Mouse (Mus musculus): ENCODE measurements around the gene Osbpl10. TPM values are rescaled to one million over a fixed set of nuclear protein-coding genes. Genes with fewer than 3 reads are reported as not detected.

Gene Osbpl10
- polyA plus RNA-seq, 1 experiment from 2014 or later = 2.0 TPM

DNA sequence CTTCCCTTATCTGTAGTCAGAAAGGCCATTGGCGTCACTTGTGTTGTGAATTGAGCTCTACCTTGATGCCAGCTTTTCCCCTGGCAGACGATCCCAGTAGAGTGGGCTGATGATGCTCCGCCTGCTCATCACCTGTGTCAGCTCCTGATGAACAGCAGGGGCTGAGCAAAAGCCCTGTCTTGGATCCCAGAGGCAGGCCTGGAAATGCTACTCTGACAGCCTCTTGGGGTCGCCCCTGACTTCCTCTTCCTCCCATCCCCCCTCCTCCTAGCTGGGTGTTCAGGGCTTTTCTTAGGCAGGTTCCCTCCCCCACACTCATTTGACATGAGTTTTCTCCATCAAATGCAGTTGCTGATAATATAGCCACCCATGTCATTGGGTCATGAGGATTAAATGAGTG is 250.8 kb downstream of the Osbpl10 start:
- no peak for ATAC-seq (ENCODE audit: low FRiP score, low TSS enrichment)
- Histone ChIP-seq H3K9ac (replicated peaks; ENCODE audit: low read length) (no peak overlapping the region), H3K4me3 (replicated peaks; ENCODE audit: low read depth, low read length) (no peak overlapping the region), H3K9me3 (ENCODE audit: control insufficient read depth, low read length) (no peaks in the 10 kb centered on the region), H3K4me2 (ENCODE audit: low read length) (no peak overlapping the region), H3K27me3 (ENCODE audit: control insufficient read depth, insufficient read depth, low read length) (no peaks in the 10 kb centered on the region), H3K27ac (replicated peaks; ENCODE audit: low read depth, low read length) (no peak overlapping the region), H3K36me3 (ENCODE audit: control insufficient read depth, insufficient read depth, low read length) (no peaks in the 10 kb centered on the region), H3K4me1 (ENCODE audit: control insufficient read depth, insufficient read depth, low read length) (no peaks in the 10 kb centered on the region)
- WGBS = 71% methylated on average over 4 of the region's 4 CpGs
- DNase-seq = no peak

DNA sequence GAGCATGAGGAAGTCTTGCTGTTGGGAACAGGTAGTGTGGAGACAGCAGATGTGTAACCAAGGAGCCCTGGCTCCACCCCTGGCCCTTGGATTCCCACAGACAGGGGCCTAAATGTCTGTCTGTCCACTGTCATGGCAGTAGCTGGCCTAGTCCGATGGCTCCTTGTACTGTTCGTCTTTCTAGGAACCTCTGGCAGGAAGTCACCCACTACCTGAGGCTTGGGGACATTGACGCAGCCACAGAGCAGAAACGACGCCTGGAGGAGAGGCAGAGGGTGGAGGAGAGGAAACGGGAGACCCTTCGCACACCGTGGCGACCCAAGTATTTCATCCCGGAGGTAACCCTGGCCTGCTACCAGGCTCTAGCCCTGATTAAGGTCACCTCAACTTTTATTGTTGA is 251.3 kb downstream of the Osbpl10 start:
- no peaks in the 10 kb centered on the region for H3K36me3 ChIP-seq (ENCODE audit: control insufficient read depth, insufficient read depth, low read length)
- no peak overlapping the region for H3K27ac ChIP-seq (replicated peaks; ENCODE audit: low read depth, low read length)
- no peak for ATAC-seq (ENCODE audit: low FRiP score, low TSS enrichment)
- no peak overlapping the region for H3K4me2 ChIP-seq (ENCODE audit: low read length)
- H3K4me3 ChIP-seq (replicated peaks; ENCODE audit: low read depth, low read length) = no peak overlapping the region
- no peak for DNase-seq
- H3K27me3 ChIP-seq (ENCODE audit: control insufficient read depth, insufficient read depth, low read length) = no peaks in the 10 kb centered on the region
- no peak overlapping the region for H3K9ac ChIP-seq (replicated peaks; ENCODE audit: low read length)
- H3K9me3 ChIP-seq (ENCODE audit: control insufficient read depth, low read length) = no peaks in the 10 kb centered on the region
- H3K4me1 ChIP-seq (ENCODE audit: control insufficient read depth, insufficient read depth, low read length) = no peaks in the 10 kb centered on the region
- 74% methylated on average over 10 of the region's 10 CpGs for WGBS

DNA sequence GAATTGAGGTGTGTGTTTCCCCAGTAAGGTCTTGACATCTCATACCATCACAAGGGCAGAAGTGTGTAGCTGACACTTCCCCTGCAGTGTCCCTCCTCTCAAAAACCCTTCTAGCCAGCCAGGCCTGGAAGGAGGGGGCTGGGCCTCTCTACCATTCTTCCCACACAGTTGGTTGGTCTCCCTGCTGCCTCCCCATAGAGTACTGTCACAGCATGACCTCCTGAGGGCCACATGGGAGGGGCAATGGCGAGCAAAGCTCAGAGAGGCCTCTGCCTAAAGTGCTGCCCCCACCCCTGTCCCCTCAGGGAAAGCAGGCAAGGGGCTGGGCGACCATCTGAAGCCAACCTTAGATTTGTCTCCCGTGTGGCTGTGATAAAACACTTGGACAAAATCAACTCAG is 251.8 kb downstream of the Osbpl10 start:
- WGBS = 21% methylated on average over 3 of the region's 3 CpGs
- ATAC-seq (ENCODE audit: low FRiP score, low TSS enrichment) (no peak), DNase-seq (no peak)
- H3K27ac ChIP-seq (replicated peaks; ENCODE audit: low read depth, low read length) = no peak overlapping the region
- no peaks in the 10 kb centered on the region for H3K9me3 ChIP-seq (ENCODE audit: control insufficient read depth, low read length)
- H3K4me1 ChIP-seq (ENCODE audit: control insufficient read depth, insufficient read depth, low read length) = no peaks in the 10 kb centered on the region
- H3K27me3 ChIP-seq (ENCODE audit: control insufficient read depth, insufficient read depth, low read length) = no peaks in the 10 kb centered on the region
- no peaks in the 10 kb centered on the region for H3K36me3 ChIP-seq (ENCODE audit: control insufficient read depth, insufficient read depth, low read length)
- H3K4me2 ChIP-seq (ENCODE audit: low read length) = no peak overlapping the region
- H3K4me3 ChIP-seq (replicated peaks; ENCODE audit: low read depth, low read length) = no peak overlapping the region
- H3K9ac ChIP-seq (replicated peaks; ENCODE audit: low read length) = no peak overlapping the region

DNA sequence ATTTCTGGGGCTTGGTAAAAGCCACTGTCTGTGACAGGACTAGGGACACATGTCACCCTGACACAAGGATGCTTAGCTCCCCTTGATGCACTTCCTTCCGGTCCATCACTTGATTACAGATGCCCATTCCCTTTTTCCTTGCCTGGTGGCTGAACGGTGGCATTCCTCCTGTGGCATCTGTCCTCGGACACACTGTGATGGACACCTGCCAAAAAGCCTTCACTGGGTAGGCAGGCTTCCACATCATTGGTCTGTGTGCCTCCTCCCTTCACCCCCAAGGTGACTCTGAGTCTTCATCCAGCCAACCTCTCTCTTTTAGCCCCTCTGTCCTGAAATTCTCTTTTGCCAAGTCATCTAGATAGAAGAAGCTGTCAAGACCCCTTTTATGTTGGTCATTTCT is 253.1 kb downstream of the Osbpl10 start:
- no peak for DNase-seq

DNA sequence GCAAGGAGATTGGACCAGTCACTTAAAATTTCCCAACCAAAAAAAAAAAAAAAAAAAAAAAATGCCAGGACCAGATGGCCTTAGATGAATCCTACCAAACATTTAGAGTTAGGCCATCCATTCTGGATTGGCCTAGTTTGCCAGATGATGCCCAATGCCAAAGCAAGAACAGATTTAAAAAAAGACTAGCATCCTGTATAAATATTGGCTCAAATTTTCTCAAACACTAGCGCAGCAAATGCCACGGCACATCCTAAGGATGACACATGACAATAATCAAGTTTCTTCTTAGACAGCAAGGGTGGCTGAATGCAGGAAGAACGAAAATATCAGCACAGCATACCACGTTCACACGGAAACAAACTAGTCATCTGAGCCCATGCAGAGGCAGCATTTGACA is 255.4 kb downstream of the Osbpl10 start:
- H3K4me1 ChIP-seq (ENCODE audit: control insufficient read depth, insufficient read depth, low read length) = no peaks in the 10 kb centered on the region
- no peak overlapping the region for H3K4me3 ChIP-seq (replicated peaks; ENCODE audit: low read depth, low read length)
- no peaks in the 10 kb centered on the region for H3K27me3 ChIP-seq (ENCODE audit: control insufficient read depth, insufficient read depth, low read length)
- no peaks in the 10 kb centered on the region for H3K36me3 ChIP-seq (ENCODE audit: control insufficient read depth, insufficient read depth, low read length)
- H3K9ac ChIP-seq (replicated peaks; ENCODE audit: low read length) = no peak overlapping the region
- no peak for DNase-seq
- 92% methylated on average over 5 of the region's 5 CpGs for WGBS
- no peak overlapping the region for H3K27ac ChIP-seq (replicated peaks; ENCODE audit: low read depth, low read length)
- no peak for ATAC-seq (ENCODE audit: low FRiP score, low TSS enrichment)
- no peaks in the 10 kb centered on the region for H3K9me3 ChIP-seq (ENCODE audit: control insufficient read depth, low read length)
- H3K4me2 ChIP-seq (ENCODE audit: low read length) = no peak overlapping the region

More for the DNA sequence above, 253.1 kb downstream of the Osbpl10 start:
- H3K9me3 ChIP-seq (ENCODE audit: control insufficient read depth, low read length) = no peaks in the 10 kb centered on the region
- H3K4me1 ChIP-seq (ENCODE audit: control insufficient read depth, insufficient read depth, low read length) = no peaks in the 10 kb centered on the region
- no peak overlapping the region for H3K4me2 ChIP-seq (ENCODE audit: low read length)
- H3K9ac ChIP-seq (replicated peaks; ENCODE audit: low read length) = no peak overlapping the region
- H3K27me3 ChIP-seq (ENCODE audit: control insufficient read depth, insufficient read depth, low read length) = no peaks in the 10 kb centered on the region
- H3K27ac ChIP-seq (replicated peaks; ENCODE audit: low read depth, low read length) = no peak overlapping the region
- 91% methylated on average over 3 of the region's 3 CpGs for WGBS
- no peak overlapping the region for H3K4me3 ChIP-seq (replicated peaks; ENCODE audit: low read depth, low read length)
- ATAC-seq (ENCODE audit: low FRiP score, low TSS enrichment) = no peak
- no peaks in the 10 kb centered on the region for H3K36me3 ChIP-seq (ENCODE audit: control insufficient read depth, insufficient read depth, low read length)

DNA sequence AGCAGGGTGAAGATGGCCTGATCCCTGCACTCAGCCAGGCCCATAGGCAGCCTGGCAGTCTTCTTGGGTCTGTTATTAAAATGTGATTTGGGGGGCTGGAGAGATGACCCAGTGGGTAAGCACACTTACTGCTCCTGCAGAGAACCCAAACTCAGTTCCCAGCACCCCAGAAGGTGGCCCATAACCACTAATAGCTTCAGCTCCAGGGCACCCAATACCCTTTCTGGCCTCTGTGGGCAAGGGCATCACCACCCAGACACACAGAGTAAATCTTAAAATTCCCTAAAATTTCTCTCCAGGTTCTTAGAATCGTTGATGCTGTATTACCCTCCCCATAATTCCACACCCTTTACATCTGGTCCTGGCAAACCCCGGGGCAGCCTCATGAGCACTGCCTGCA is 256.2 kb downstream of the Osbpl10 start:
- H3K9ac ChIP-seq (replicated peaks; ENCODE audit: low read length) = no peak overlapping the region
- H3K36me3 ChIP-seq (ENCODE audit: control insufficient read depth, insufficient read depth, low read length) = peaks cover 4% of the 10 kb centered on the region; the same call in 1 of the 2 replicates
- H3K27me3 ChIP-seq (ENCODE audit: control insufficient read depth, insufficient read depth, low read length) = no peaks in the 10 kb centered on the region
- H3K4me2 ChIP-seq (ENCODE audit: low read length) = no peak overlapping the region
- DNase-seq (no peak), ATAC-seq (ENCODE audit: low FRiP score, low TSS enrichment) (no peak)
- H3K4me1 ChIP-seq (ENCODE audit: control insufficient read depth, insufficient read depth, low read length) = no peaks in the 10 kb centered on the region
- H3K4me3 ChIP-seq (replicated peaks; ENCODE audit: low read depth, low read length) = no peak overlapping the region
- no peaks in the 10 kb centered on the region for H3K9me3 ChIP-seq (ENCODE audit: control insufficient read depth, low read length)
- H3K27ac ChIP-seq (replicated peaks; ENCODE audit: low read depth, low read length) = no peak overlapping the region
- WGBS = 94% methylated on average over 2 of the region's 2 CpGs

DNA sequence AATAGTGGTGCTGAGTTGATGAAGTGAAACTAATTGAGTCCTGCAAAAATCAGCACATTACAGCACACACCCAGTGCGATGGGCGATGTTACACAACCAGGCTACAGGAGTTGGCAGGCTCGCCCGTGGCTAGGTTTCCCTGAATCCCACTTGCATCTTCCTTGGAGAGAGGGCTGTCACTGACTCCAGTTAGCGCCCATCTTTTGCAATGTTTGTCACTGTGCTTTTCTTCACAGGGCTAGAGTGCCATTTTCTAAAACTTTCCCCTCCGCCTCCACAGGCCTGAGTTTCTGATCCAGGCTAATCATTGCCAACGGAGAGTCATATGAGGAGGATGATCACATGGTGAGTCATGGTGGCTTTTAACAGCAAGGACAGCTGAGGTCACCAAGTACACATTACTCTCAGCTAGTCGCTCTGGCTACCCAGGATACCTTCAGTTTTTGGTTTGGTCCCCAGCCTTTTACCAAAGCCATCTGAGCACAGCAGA is 258.0 kb downstream of the Osbpl10 start:
- DNase-seq = no peak
- H3K4me3 ChIP-seq (replicated peaks; ENCODE audit: low read depth, low read length) = no peak overlapping the region
- WGBS = 94% methylated on average over 8 of the region's 8 CpGs

DNA sequence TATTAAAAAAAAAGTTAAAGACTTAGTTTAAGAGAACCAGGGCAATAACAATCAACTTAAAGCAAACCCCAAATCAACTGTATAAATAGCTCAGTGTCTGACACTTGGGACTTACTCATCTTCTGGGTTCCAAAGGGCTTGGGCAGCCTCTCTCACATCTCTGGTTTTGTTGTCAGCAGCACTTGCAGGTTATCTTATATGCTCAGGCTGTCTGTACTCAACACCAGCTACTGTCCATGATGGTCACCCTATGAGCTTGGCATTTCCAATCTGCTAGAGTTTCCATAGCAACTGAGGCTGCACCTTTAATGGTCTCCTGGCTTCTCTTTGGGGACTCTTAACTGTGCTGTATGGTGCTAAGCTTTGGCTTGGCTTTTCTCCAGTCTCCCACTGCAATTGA is 259.6 kb downstream of the Osbpl10 start:
- no peak overlapping the region for H3K9ac ChIP-seq (replicated peaks; ENCODE audit: low read length)
- H3K4me2 ChIP-seq (ENCODE audit: low read length) = no peak overlapping the region
- no peak overlapping the region for H3K27ac ChIP-seq (replicated peaks; ENCODE audit: low read depth, low read length)
- no peaks in the 10 kb centered on the region for H3K4me1 ChIP-seq (ENCODE audit: control insufficient read depth, insufficient read depth, low read length)
- ATAC-seq (ENCODE audit: low FRiP score, low TSS enrichment) (no peak), DNase-seq (no peak)
- no peak overlapping the region for H3K4me3 ChIP-seq (replicated peaks; ENCODE audit: low read depth, low read length)
- no peaks in the 10 kb centered on the region for H3K27me3 ChIP-seq (ENCODE audit: control insufficient read depth, insufficient read depth, low read length)
- H3K36me3 ChIP-seq (ENCODE audit: control insufficient read depth, insufficient read depth, low read length) = peaks cover 33% of the 10 kb centered on the region
- no peaks in the 10 kb centered on the region for H3K9me3 ChIP-seq (ENCODE audit: control insufficient read depth, low read length)

More for the DNA sequence above, 258.0 kb downstream of the Osbpl10 start:
- no peaks in the 10 kb centered on the region for H3K27me3 ChIP-seq (ENCODE audit: control insufficient read depth, insufficient read depth, low read length)
- H3K9me3 ChIP-seq (ENCODE audit: control insufficient read depth, low read length) = no peaks in the 10 kb centered on the region
- H3K4me2 ChIP-seq (ENCODE audit: low read length) = no peak overlapping the region
- peaks cover 17% of the 10 kb centered on the region for H3K36me3 ChIP-seq (ENCODE audit: control insufficient read depth, insufficient read depth, low read length)
- H3K9ac ChIP-seq (replicated peaks; ENCODE audit: low read length) = no peak overlapping the region
- no peak for ATAC-seq (ENCODE audit: low FRiP score, low TSS enrichment)
- H3K4me1 ChIP-seq (ENCODE audit: control insufficient read depth, insufficient read depth, low read length) = no peaks in the 10 kb centered on the region
- no peak overlapping the region for H3K27ac ChIP-seq (replicated peaks; ENCODE audit: low read depth, low read length)

DNA sequence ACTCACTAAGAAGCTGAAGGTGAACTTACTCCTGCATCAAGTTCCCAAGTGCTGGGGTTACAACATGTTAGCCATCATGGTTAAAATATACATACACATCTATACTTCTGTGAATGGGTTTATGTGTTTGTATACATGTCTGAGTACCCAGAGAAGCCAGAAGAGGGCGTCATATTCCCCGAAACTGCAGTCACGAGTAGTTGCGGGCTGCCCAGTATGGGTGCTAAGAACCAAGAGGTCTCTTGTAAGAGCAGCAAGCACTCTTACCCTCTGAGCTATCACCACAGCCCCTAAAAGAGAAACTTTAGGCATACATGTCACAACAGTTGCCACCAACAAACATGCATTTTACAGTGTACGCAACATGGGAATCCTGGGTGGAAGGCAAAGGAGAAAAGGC is 261.5 kb downstream of the Osbpl10 start:
- H3K4me2 ChIP-seq (ENCODE audit: low read length) = no peak overlapping the region
- no peak for DNase-seq
- H3K9me3 ChIP-seq (ENCODE audit: control insufficient read depth, low read length) = no peaks in the 10 kb centered on the region
- H3K36me3 ChIP-seq (ENCODE audit: control insufficient read depth, insufficient read depth, low read length) = peaks cover 52% of the 10 kb centered on the region
- H3K4me1 ChIP-seq (ENCODE audit: control insufficient read depth, insufficient read depth, low read length) = no peaks in the 10 kb centered on the region
- H3K4me3 ChIP-seq (replicated peaks; ENCODE audit: low read depth, low read length) = no peak overlapping the region
- ATAC-seq (ENCODE audit: low FRiP score, low TSS enrichment) = no peak
- H3K27me3 ChIP-seq (ENCODE audit: control insufficient read depth, insufficient read depth, low read length) = no peaks in the 10 kb centered on the region
- 96% methylated on average over 5 of the region's 5 CpGs for WGBS
- no peak overlapping the region for H3K27ac ChIP-seq (replicated peaks; ENCODE audit: low read depth, low read length)
- H3K9ac ChIP-seq (replicated peaks; ENCODE audit: low read length) = no peak overlapping the region
